Mouse (Mus musculus): ENCODE results near the gene Heg1.

GRCm38 (mm10) chr16:33690975-33691747, 7.0 kb downstream of the Heg1 start:
- no peak for TF ChIP-seq EP300 (IDR thresholded peaks at IDR 0.05; ENCODE audit: low read depth)
- no peak for TF ChIP-seq CTCF (IDR thresholded peaks at IDR 0.05; ENCODE audit: low read depth)

All from liver, postnatal 0 days (tissue).